Mouse (Mus musculus) brain, embryonic 14.5 days (tissue): Measurements from ENCODE around the gene Akt2.
A peak's percentile ranks its signal among the peaks of the same experiment; 100 is the strongest.

Experiments used
- CTCF ChIP-seq: fragments of 200-500 bp; IDR thresholded peaks from 2 replicates; pipeline ENCODE4 v1.5.1; 2012; ENCODE audit warnings: inconsistent platforms, mild to moderate bottlenecking, moderate library complexity, borderline replicate concordance; ENCODE audit not compliant: insufficient read depth, insufficient read length; ENCODE audit errors: extremely low read depth
- POLR2A ChIP-seq: fragments of 200-500 bp; IDR thresholded peaks from 2 replicates; pipeline ENCODE4 v1.6.1; 2012; ENCODE audit warnings: mild to moderate bottlenecking, inconsistent platforms, borderline replicate concordance; ENCODE audit not compliant: poor library complexity, insufficient read depth, insufficient read length, severe bottlenecking; ENCODE audit errors: extremely low read depth

DNA sequence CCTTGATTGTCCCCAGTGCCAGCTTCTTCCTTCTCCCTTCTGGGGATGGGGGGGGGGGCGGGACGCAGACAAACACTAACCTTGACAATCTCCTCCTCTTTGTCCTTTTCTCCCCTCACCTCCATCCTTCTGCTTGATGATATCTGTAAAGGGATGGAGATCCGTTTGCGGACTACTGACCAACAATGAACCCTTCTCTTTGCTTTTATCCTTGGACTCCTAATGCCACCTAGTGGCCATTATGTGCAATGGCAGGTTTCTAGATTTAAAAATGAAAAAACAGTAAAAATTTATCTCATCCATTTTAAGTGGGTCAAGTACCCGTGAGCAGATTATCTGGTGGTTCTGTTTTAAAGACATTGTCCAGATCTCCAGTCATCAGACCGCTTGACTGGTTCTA, 94.3 kb downstream of the Akt2 start:
- no peak for TF ChIP-seq POLR2A
- TF ChIP-seq CTCF = peak; percentile 67; the same call in 1 of the 2 replicates
